Mouse (Mus musculus): ENCODE measurements at regions not wholly inside any gene's neighbourhood (a gene's known extent, or its start where the extent isn't known, plus 50 kb on each side); places are given as distances from the start of the nearest gene placed in this dataset.

GRCm38 (mm10) chr10:17590195-17590594 lies 132.8 kb upstream of the Cited2 start:
- no peak for TF ChIP-seq CTCF (IDR thresholded peaks at IDR 0.05; ENCODE audit: low read depth, low read length)
- no peak for TF ChIP-seq POLR2A (IDR thresholded peaks at IDR 0.05; ENCODE audit: extremely low read depth, insufficient read depth, low read length)
